Mouse (Mus musculus) kidney, postnatal 25 days (tissue): Measurements from ENCODE around the gene Foxl1.

ENCODE experiments used
- DNase-seq, 2 experiments: peaks; one replicate each; pipeline ENCODE4 v3.0.0; 2021; ENCODE audit warnings: mixed read lengths in 2 of 2

The Foxl1 gene

DNA sequence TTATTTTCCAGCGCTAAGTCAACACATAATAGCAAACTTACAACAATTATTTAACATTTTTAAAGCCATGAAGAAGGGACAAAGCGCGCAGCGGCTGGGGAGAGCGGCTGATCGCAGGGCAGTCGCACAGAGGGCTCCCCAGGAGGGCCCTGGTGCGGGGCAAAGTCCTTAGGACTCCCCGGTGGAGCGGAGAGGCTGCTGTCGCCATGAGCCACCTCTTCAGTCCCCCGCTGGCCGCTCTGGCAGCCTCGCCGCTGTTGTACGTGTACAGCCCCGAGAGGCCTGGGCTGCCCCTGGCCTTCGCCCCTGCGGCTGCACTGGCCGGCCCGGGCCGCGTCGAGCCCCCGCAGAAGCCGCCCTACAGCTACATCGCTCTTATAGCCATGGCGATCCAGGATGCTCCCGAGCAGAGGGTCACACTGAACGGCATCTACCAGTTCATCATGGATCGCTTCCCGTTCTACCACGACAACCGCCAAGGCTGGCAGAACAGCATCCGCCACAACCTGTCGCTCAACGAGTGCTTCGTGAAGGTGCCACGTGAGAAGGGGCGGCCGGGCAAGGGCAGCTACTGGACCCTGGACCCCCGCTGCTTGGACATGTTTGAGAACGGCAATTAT lies at the start of gene Foxl1:
Foxl1 (plus strand) TSS at position 185 of the 620 bp plus-strand sequence.
- no peak for DNase-seq

- no peak for DNase-seq
Observed at GRCm38 (mm10) chr8:121078721-121079120, 49.0 kb upstream of the Foxl1 start.

DNA sequence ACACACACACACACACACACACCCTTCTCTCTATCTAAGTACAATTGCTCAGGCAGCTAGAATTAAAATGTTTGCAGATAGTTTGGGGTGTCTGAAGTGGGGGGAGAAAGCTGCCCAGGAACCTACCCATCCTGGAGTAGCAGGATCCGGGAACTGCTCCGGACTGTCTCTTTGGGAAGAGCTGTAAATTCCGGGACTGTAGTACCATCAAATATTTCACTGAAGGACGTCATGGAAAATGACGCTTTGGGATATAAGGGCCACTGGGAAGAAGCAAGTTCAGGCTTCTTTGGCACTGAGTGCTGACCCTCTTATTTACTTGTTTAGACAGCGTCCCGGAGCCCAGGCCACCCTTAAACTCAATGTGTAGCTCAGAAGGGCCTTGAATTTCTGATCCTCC lies 48.5 kb upstream of the Foxl1 start:
- DNase-seq, result no peak

GRCm38 (mm10) chr8:121079944-121080343 lies 47.8 kb upstream of the Foxl1 start:
- no peak for DNase-seq

GRCm38 (mm10) chr8:121080361-121081090 lies 47.2 kb upstream of the Foxl1 start:
- DNase-seq, result no peak

DNA sequence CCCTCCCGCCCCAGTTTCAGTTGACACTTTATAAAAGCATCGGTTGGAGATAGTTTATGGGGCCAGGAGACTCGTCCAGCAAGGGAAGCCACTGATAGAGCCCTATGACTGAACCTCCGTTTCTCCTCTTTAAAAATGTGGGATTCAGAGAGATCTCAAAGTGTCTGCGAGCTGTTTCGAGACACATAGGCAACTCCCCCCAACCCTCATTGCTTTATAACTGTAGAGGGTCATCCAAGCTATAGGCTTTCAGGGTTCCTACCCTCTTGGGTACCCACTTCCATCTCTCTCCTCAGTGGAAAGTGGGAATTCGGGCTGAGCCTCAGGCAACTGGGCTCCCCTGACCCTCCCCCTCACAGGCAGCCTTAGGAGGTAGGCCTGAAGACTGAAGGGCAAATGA lies 46.3 kb upstream of the Foxl1 start:
- DNase-seq, result no peak

- DNase-seq, result no peak
Observed at GRCm38 (mm10) chr8:121082218-121083092, 45.3 kb upstream of the Foxl1 start.

DNA sequence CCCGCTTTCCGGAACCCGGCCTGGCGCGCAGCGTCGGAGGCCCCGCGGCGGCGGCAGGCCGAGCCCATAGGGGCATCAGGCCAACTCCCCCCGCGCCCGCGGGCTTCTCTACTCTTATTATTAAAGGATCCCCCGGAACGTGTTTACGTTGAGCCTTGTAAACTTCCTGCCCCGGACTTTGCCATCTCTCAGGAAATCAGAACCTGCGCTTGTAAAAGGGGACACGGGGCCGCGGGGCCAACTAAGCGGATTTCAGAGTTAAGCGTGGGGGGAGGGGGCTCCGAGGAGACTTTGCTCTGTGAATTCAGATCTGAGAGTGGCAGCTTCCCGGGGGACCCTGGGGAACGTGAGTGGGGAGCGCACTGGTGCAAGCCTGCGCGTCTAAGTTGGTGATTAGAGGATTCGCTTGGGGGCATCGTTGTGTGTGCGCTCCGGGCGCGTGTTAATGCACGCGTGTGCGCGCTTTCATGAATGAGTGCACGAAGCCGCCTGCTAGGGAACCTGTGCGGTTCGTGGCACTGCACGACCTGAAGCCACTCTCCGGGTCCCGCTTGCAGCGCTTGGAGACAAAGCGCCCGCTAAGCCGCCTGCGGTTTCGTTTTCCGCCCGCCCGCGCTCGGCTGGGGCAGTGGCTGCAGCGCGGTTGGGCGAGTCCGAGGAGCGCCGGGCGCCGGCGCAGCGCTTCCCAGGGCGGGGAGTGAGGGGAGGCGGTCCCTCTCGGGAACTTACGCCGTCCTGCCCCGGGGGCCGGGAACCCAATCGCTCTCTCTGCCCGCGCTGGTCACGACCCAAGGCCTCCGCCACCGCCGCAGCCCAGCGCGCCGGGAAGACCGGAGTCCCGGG lies 44.4 kb upstream of the Foxl1 start:
- peak in 1 of 2 experiments; percentile 62 for DNase-seq

DNA sequence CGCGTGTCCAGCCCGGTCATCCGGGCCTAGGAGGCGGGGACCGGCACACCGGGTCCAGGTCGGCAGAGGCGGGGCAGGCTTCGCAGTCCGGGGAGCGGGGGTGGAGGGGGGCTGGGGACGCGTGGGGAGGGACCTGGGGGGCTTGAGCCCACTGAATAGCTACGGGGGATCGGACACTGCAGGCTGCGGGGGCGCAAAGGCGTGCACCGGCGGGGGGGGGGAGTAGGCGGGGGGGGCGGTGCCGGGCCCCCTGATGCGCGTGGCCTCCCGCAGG lies 43.9 kb upstream of the Foxl1 start:
- peak in 1 of 2 experiments; percentile 79 for DNase-seq

- DNase-seq, result no peak
Observed at GRCm38 (mm10) chr8:121084210-121084951, 43.4 kb upstream of the Foxl1 start, which contains the start of gene Foxf1. Gene Foxf1, plus strand, starts transcription at chr8:121084386.

DNA sequence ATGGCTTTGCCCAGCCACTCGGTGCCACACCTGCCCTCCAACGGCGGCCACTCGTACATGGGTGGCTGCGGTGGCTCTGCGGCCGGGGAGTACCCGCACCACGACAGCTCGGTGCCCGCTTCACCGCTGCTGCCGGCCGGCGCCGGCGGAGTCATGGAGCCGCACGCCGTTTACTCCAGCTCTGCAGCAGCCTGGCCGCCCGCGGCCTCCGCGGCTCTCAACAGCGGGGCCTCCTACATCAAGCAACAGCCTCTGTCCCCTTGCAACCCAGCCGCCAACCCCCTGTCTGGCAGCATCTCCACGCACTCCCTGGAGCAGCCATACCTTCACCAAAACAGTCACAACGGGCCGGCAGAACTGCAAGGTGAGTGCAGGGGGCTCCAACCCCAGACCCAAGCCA lies 42.7 kb upstream of the Foxl1 start:
- DNase-seq, result no peak

DNA sequence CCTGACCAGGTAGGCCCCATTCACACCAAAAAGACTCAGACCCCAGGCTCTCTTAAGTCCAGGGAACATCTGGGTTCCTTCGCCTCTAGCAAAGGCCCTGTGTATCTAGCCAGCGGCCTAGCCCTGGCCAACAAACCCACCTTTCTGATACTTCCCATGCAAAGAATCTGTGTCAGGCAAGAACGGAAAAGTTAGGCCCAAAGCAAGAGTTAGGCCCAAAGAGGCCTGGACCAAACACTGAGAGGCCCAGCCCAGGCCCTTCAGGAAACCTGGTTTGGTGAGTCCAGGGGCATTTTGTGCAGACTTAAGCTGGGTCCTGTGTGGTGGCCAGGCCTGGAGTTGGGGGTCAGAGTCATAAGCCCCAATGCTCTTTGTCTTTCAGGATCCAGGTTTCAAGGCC lies 42.2 kb upstream of the Foxl1 start:
- no peak for DNase-seq

- DNase-seq, result no peak
Observed at GRCm38 (mm10) chr8:121086004-121086900, 41.5 kb upstream of the Foxl1 start.

- no peak for DNase-seq
Observed at GRCm38 (mm10) chr8:121088281-121088680, 39.5 kb upstream of the Foxl1 start.

- no peak for DNase-seq
Observed at GRCm38 (mm10) chr8:121088871-121089630, 38.7 kb upstream of the Foxl1 start.

GRCm38 (mm10) chr8:121089631-121090380 lies 37.9 kb upstream of the Foxl1 start:
- DNase-seq, result no peak

- DNase-seq, result no peak
Observed at GRCm38 (mm10) chr8:121090716-121091115, 37.0 kb upstream of the Foxl1 start.

DNA sequence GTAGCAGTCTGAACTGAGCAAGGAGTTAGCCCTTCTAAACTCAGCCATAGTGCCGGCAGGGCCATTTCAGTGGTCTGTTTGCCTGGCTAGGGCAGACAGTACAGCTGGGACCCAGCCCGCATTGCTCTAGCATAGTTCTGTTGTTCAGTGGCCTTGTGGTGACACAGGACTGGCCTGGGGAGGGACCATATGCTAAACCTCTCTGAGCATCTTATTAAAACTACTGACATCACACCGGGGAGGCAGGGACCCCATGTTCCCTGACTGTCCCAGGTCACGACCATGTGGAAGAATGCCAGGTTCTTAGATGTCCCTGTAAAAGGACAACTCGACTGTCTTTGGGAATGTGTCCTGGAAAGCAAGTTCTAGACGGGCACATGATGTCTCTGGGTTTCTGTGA lies 35.6 kb upstream of the Foxl1 start:
- DNase-seq, result no peak

DNA sequence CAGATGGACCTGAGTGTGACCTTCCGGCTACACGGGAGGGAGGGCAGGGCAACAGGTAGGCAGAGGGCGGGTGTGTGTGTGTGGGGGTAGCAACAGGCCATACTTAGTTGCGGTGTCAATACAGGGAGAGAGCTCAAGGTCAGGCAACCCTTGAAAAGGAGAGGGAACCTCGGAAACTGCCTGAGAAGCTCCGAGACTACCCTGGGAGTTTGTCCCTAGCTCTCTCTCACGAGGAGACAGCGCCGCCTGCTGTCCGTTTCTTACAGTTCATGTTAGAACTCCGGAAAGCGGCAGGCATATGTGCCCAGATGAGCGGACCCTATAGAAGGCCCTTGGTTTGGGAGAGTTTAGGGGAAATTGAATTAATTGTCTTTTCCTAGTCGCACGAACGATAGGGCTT lies 35.1 kb upstream of the Foxl1 start:
- peak; percentile 78 to 91 for DNase-seq
